Mouse (Mus musculus): ENCODE measurements around the gene Rtraf.
"Not testable (repeated sequence)": the region's sequence is repeated elsewhere in the genome, so short reads cannot be mapped to it uniquely, and the experiment has no call there.

Rtraf gene

GRCm38 (mm10) chr14:19823321-19824142, at the start of gene Rtraf:
Gene Rtraf, minus strand, starts transcription at chr14:19823824.
- DNase-seq (ENCODE audit: low read depth, low spot score): peak; percentile 89

GRCm38 (mm10) chr14:19867286-19867935, 43.8 kb upstream of the Rtraf start:
- no peak for DNase-seq (ENCODE audit: low read depth, low spot score)

GRCm38 (mm10) chr14:19865121-19865520, 41.5 kb upstream of the Rtraf start:
- DNase-seq (ENCODE audit: low read depth, low spot score): not testable (repeated sequence)

DNA sequence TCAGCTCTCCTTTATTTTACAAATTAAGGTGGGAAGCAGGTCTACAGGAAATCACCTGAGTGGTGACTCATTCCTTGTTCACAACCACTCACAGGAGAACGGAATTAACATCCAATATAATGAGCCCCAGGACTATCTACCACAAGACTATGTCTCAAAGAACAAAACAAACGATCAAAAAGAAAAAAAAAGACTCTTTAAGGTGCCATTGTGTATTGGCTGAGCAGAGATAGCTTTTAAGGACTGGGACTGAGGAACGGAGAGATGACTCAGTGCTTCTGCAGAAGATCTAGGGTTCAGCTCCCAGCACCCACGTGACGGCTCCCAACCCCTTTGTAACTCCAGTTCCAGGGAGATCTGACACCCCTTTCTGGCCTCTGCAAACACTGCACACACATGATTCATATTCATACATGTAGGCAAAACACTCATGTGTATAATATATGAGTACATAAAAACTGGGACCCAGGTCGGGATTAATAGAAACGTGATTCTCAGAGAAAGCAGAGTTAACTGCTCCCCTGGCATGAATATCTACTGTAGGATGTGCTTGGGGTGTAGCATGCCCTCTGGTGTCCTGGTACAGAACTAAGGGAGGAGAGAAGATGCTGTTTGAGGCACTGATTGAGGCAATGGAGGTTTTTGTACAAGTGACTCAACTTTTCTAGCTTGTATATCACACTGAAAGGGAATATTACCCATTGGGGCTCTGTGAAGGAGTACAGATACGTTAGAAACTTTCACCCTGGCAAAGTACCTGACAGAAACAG, 37.9 kb upstream of the Rtraf start:
- no peak for DNase-seq (ENCODE audit: low read depth, low spot score)

GRCm38 (mm10) chr14:19860281-19860680, 36.7 kb upstream of the Rtraf start:
- DNase-seq (ENCODE audit: low read depth, low spot score): no peak

DNA sequence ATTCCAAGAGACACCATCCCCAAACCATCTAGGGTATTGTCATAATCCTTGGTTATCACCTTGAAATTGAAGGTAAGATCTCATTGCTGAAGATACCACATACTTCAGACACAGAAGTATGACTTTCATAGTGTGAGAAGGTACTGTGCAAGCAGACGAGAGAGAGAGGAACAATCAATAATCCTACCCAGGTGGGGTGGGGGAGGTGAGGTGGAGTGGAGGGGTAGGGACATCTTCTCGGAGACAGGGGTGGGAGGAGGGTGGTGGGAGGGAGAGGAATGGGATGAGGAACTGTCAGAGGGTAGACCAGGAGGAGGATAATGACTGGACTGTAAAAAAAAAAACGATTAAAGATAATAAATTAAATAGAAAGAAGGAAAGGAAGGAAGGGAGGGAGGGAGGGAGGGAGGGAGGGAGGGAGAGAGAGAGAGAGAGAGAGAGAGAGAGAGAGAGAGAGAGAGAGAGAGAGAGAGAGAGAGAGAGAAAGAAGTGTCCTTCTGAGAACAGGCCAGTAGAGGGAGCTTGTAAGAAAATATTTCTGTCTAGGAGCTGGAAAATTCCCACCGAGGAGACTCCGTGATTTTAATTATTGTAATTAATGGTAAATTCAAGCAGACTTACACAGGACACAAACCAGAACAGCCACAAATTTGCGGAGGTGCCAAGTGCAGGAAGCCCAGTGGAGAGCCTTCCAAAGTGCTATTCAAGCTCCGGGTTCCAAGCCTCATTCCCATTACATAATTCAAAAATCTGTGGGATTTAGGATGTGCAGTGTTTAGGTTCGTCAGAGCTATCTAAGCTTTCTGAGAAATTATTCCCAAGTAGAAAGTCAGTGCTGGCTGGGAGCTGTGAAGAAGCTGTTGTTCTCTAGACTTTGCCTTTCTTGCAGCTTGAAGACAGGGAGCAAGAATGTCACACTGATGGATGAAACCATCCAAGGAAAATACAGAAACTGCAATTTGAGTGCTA, 35.5 kb upstream of the Rtraf start:
- no peak for DNase-seq (ENCODE audit: low read depth, low spot score)

DNA sequence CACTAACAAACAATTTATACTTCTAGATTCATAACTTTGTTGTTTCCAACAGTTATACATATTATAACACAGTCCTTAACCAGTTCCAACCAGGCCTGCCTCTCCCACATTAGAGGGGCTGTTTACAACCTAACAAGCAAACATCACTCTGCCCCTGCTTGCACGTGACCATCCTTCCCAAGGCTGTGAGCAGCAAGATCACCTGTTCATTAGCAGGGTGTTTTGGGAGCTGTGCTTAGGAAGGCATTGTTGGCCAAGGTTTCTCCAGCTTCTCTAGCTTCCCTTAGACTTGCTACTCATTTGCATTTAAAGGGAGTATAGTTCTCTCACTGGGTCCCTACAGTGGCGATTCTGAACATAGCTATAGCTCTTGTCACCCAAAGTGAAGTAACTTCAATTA, 34.7 kb upstream of the Rtraf start:
- DNase-seq (ENCODE audit: low read depth, low spot score): no peak

GRCm38 (mm10) chr14:19853471-19853870, 29.8 kb upstream of the Rtraf start:
- no peak for DNase-seq (ENCODE audit: low read depth, low spot score)

GRCm38 (mm10) chr14:19839600-19840332, 16.1 kb upstream of the Rtraf start:
- DNase-seq (ENCODE audit: low read depth, low spot score): peak; percentile 48

GRCm38 (mm10) chr14:19836289-19836688, 12.7 kb upstream of the Rtraf start:
- no peak for DNase-seq (ENCODE audit: low read depth, low spot score)

DNA sequence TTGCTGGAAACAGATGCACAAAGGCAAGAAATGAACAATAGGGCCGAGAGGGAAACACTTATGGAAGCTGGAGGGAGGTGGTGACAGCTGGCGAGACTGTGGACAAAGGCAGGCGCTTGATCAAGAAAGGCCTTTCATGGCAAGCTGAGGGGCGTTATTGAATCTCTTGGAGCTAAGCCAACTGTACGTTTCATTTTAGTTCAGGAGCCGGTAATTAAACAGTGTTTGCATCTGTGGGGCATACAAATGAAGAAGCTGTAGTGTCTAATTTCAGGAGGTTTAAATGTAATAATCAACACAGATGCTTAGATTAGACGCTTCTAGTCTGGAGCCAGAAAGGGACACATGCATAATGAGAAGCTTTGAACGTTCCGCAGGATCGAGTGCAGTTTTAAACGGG, 1.9 kb upstream of the Rtraf start:
- DNase-seq (ENCODE audit: low read depth, low spot score): no peak

DNA sequence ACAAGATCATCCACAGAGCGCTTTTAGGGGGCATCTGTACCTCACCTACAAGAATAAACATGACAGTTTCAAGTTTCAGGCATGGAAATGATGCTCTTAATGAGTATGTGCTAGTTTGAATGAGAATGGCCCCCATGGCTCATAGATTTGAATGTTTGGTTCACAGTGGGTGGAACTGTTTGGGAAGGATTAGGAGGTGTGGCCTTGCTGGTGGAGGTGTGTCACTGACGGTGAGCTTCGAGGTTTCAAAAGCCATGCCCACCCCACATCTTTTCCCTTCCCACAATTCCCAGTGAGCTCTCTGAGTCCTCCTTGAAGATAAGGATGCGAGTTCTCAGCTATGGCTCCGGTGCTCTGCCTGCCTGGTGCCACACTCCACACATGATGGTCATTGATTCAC, 1.9 kb downstream of the Rtraf start:
- DNase-seq (ENCODE audit: low read depth, low spot score): no peak

DNA sequence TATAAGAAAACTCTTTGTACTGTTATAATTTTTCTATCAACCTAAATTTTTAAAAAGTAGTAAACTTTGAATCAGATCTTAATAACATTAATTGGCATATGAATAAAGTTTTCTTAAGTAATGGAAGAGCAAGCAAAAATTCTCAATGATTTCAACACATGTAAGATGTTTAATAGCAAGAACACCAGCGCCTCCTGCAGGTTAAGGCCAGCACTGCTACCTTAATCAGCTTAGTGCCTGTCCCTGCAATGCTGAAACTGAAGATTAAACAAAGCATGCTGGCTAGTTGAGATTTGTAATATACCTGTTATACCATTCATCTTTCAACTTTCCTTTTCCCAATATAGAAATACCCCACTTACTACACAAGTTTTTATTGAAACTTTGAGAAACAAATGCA, 5.7 kb downstream of the Rtraf start:
- DNase-seq (ENCODE audit: low read depth, low spot score): peak; percentile 74

DNA sequence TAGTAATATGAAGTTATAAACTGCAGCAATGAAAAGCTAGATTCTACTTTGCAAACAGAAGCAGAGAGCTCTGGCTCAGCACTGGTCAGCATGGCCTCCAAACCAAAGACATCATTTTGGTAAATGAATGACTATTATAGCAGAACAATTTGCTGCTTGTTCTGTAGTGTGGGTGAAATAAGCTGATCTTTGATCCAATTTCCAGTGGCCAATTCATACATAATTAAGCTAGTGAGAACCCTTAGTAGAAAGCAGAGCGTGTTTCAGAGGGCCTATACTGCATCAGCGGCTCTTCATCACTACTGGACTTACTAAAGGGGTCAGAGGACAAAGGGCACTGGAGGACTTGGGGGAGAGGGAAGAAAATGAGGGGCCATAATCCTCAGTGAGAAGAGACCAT, 10.6 kb downstream of the Rtraf start:
- no peak for DNase-seq (ENCODE audit: low read depth, low spot score)

- no peak for DNase-seq (ENCODE audit: low read depth, low spot score)
These were observed 13.7 kb downstream of the Rtraf start for GRCm38 (mm10) chr14:19809934-19810333.

DNA sequence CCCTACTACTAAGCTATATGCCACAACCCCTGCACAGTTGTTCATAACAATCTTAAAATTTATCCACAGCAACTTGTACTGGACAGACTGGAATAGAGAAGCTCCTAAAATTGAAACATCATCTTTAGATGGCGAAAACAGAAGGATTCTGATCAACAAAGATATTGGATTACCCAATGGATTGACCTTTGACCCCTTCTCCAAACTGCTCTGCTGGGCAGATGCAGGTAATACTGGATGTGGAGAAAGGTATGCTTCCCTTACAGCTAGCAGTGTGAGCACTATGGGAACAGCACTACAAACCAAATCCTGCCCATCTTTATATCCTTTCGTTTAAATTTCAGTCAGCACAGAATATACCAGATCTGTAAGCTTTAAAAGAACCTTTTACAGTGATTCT, 15.8 kb downstream of the Rtraf start:
- DNase-seq (ENCODE audit: low read depth, low spot score): no peak

DNA sequence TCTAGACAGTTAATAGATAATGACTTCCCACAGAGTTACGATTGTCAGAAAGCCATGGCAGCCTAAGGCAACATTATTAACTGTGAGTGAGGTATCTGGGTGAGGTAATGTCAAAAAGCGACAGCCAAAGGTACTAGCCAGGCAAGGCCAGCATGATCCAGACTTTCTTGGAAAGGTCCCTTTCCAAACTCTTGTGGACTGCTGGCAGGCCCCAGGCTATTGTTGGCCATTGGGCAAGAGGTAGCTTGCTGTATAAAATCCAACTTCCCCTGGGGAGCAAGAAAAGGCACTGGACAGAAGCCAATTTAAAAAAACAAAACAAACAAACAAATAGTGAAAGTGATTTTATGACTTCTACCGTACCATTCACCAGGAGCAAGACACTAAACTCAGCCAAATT, 16.3 kb downstream of the Rtraf start:
- no peak for DNase-seq (ENCODE audit: low read depth, low spot score)

- DNase-seq (ENCODE audit: low read depth, low spot score): no peak
These were observed 20.0 kb downstream of the Rtraf start for GRCm38 (mm10) chr14:19803623-19804022.

DNA sequence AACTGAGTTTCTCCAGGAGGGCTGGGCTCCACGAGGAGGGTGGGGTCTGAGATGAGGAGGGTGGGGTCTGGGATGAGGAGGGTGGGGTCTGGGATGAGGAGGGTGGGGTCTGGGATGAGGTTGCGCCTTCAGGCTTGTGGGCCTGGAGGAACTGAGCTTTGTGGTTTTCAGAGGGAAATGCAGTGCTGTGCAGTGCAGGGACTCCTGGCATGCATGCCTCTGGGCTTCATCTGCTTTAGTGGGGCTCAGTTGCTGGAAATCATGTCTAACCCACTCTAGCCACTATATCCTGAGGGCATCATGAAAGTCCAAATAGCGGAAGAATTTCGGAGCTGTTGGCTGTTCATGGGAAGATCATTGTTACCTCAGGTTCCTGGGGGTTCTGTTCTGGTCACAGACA, 20.4 kb downstream of the Rtraf start:
- DNase-seq (ENCODE audit: low read depth, low spot score): no peak

GRCm38 (mm10) chr14:19801474-19802215, 22.0 kb downstream of the Rtraf start:
- DNase-seq (ENCODE audit: low read depth, low spot score): no peak

All from retina, postnatal 7 days (tissue).